Mouse (Mus musculus) kidney, embryonic 14.5 days (tissue): ENCODE data around the gene Sf3a3. TPM values are rescaled to one million over a fixed set of nuclear protein-coding genes. Genes with fewer than 3 reads are reported as not detected.

Experiments
- ATAC-seq: fragments of 200-750 bp; cut with Nextera tagmentation; 2 replicates; pipeline ENCODE4 v1.8.0; 2017; ENCODE audit warnings: moderate number of reproducible peaks, mild to moderate bottlenecking, moderate TSS enrichment, moderate library complexity; ENCODE audit not compliant: low FRiP score, low TSS enrichment
- H3K27ac ChIP-seq: fragments of 300-500 bp; sonication (generic); 2 replicates; pipeline ENCODE4 v1.5.1; 2014; ENCODE audit warnings: low read depth, mild to moderate bottlenecking, low read length, moderate library complexity, mixed read lengths
- H3K27me3 ChIP-seq: fragments of 300-500 bp; sonication (generic); 2 replicates; pipeline ENCODE4 v1.6.1; 2014; ENCODE audit warnings: mild to moderate bottlenecking, low read length; ENCODE audit not compliant: control insufficient read depth, insufficient read depth
- H3K36me3 ChIP-seq: fragments of 300-500 bp; sonication (generic); 2 replicates; pipeline ENCODE4 v1.6.1; 2014; ENCODE audit warnings: low read length, mixed read lengths; ENCODE audit not compliant: control insufficient read depth, insufficient read depth
- H3K4me1 ChIP-seq: fragments of 300-500 bp; sonication (generic); 2 replicates; pipeline ENCODE4 v1.6.1; 2014; ENCODE audit warnings: low read length, mixed read lengths; ENCODE audit not compliant: control insufficient read depth, insufficient read depth
- H3K4me2 ChIP-seq: fragments of 300-500 bp; sonication (generic); replicated peaks from 2 replicates; pipeline ENCODE4 v1.6.1; 2014; ENCODE audit warnings: low read depth, mild to moderate bottlenecking, low read length
- H3K4me3 ChIP-seq: fragments of 300-500 bp; sonication (generic); 2 replicates; pipeline ENCODE4 v1.5.1; 2014; ENCODE audit warnings: mild to moderate bottlenecking, low read length
- H3K9ac ChIP-seq: fragments of 300-500 bp; sonication (generic); 2 replicates; pipeline ENCODE4 v1.6.1; 2014; ENCODE audit warnings: low read depth, mild to moderate bottlenecking, low read length, moderate library complexity
- H3K9me3 ChIP-seq: fragments of 300-500 bp; sonication (generic); 2 replicates; pipeline ENCODE4 v1.6.1; 2016; ENCODE audit warnings: low read length; ENCODE audit not compliant: control insufficient read depth
- WGBS: fragments of 180-500 bp; shearing (Covaris S2); extraction: QIAGEN DNeasy Blood & Tissue Kit; methylation state at CpG from one replicate; pipeline ENCODE4 v1.1.7; 2014; 5-methylcytosine and 5-hydroxymethylcytosine counted together
- polyA plus RNA-seq: library from polyadenylated mRNA; unstranded; fragments of >200 nt; fragmentation: Nextera tagmentation; extraction: Ambion mirVana; gene quantifications from 2 replicates; pipeline ENCODE4 v1.2.1, GENCODE M21; 2014

The Sf3a3 gene
- polyA plus RNA-seq, 1 experiment from 2014 or later, result 183 TPM

- Histone ChIP-seq H3K4me2 (no peak overlapping the region), H3K27ac (no peak overlapping the region), H3K4me1 (no peaks in the 10 kb centered on the region), H3K36me3 (no peaks in the 10 kb centered on the region), H3K9me3 (no peaks in the 10 kb centered on the region), H3K27me3 (no peaks in the 10 kb centered on the region), H3K4me3 (no peak overlapping the region), H3K9ac (no peak overlapping the region)
- ATAC-seq, result no peak
- WGBS, result 84% methylated on average over 7 of the region's 7 CpGs
Measured at GRCm38 (mm10) chr4:124746577-124746976, 32.0 kb downstream of the Sf3a3 start.

- no peak overlapping the region for H3K4me2 ChIP-seq
- WGBS, result 59% methylated on average over 4 of the region's 4 CpGs
- no peak overlapping the region for H3K27ac ChIP-seq
- no peaks in the 10 kb centered on the region for H3K9me3 ChIP-seq
- no peak overlapping the region for H3K9ac ChIP-seq
- no peaks in the 10 kb centered on the region for H3K36me3 ChIP-seq
- ATAC-seq, result no peak
- H3K27me3 ChIP-seq, result no peaks in the 10 kb centered on the region
- H3K4me1 ChIP-seq, result peaks cover 10% of the 10 kb centered on the region
- no peak overlapping the region for H3K4me3 ChIP-seq
Measured at GRCm38 (mm10) chr4:124747851-124748250, 33.3 kb downstream of the Sf3a3 start.

GRCm38 (mm10) chr4:124751300-124752250 is 37.0 kb downstream of the Sf3a3 start:
- H3K4me3 ChIP-seq, result peak overlapping the region; percentile 83
- peak overlapping the region; percentile 72 for H3K9ac ChIP-seq
- H3K36me3 ChIP-seq, result no peaks in the 10 kb centered on the region
- H3K27me3 ChIP-seq, result no peaks in the 10 kb centered on the region
- no peak overlapping the region for H3K27ac ChIP-seq
- under 1% methylated on average over 74 of the region's 75 CpGs for WGBS
- peak; percentile 99 for ATAC-seq
- peak overlapping the region; percentile 97 for H3K4me2 ChIP-seq
- H3K9me3 ChIP-seq, result no peaks in the 10 kb centered on the region
- H3K4me1 ChIP-seq, result peaks cover 10% of the 10 kb centered on the region

- Histone ChIP-seq H3K27me3 (no peaks in the 10 kb centered on the region), H3K36me3 (no peaks in the 10 kb centered on the region), H3K4me1 (peaks cover 10% of the 10 kb centered on the region), H3K4me2 (peak overlapping the region; percentile 97), H3K27ac (no peak overlapping the region), H3K9ac (peak overlapping the region; percentile 72), H3K9me3 (no peaks in the 10 kb centered on the region), H3K4me3 (peak overlapping the region; percentile 83)
- ATAC-seq, result no peak
- WGBS, result 15% methylated on average over 14 of the region's 15 CpGs
Measured at GRCm38 (mm10) chr4:124752281-124753199, 38.0 kb downstream of the Sf3a3 start.

GRCm38 (mm10) chr4:124755526-124755925 is 41.0 kb downstream of the Sf3a3 start:
- H3K27me3 ChIP-seq, result no peaks in the 10 kb centered on the region
- 66% methylated on average over 7 of the region's 7 CpGs for WGBS
- no peak overlapping the region for H3K9ac ChIP-seq
- H3K9me3 ChIP-seq, result no peaks in the 10 kb centered on the region
- no peak overlapping the region for H3K4me3 ChIP-seq
- peaks cover 18% of the 10 kb centered on the region for H3K4me1 ChIP-seq
- no peak overlapping the region for H3K27ac ChIP-seq
- H3K36me3 ChIP-seq, result no peaks in the 10 kb centered on the region
- no peak for ATAC-seq
- H3K4me2 ChIP-seq, result no peak overlapping the region

- Histone ChIP-seq H3K27ac (peak overlapping the region; percentile 44; the same call in 1 of the 2 replicates), H3K4me3 (no peak overlapping the region), H3K36me3 (no peaks in the 10 kb centered on the region), H3K27me3 (no peaks in the 10 kb centered on the region), H3K9me3 (no peaks in the 10 kb centered on the region), H3K9ac (no peak overlapping the region), H3K4me2 (no peak overlapping the region), H3K4me1 (peaks cover 8% of the 10 kb centered on the region; the same call in 1 of the 2 replicates)
- ATAC-seq, result peak; percentile 64
- 57% methylated on average over 7 of the region's 7 CpGs for WGBS
Measured at GRCm38 (mm10) chr4:124759305-124759811, 44.8 kb downstream of the Sf3a3 start.

- Histone ChIP-seq H3K4me3 (no peak overlapping the region), H3K27ac (no peak overlapping the region), H3K4me2 (no peak overlapping the region), H3K9ac (no peak overlapping the region), H3K9me3 (no peaks in the 10 kb centered on the region), H3K4me1 (peaks cover 8% of the 10 kb centered on the region; the same call in 1 of the 2 replicates), H3K27me3 (no peaks in the 10 kb centered on the region), H3K36me3 (no peaks in the 10 kb centered on the region)
- 65% methylated on average over 1 of the region's 1 CpGs for WGBS
- ATAC-seq, result no peak
Measured at GRCm38 (mm10) chr4:124761201-124761600, 46.6 kb downstream of the Sf3a3 start.

GRCm38 (mm10) chr4:124762858-124763452 is 48.4 kb downstream of the Sf3a3 start:
- H3K9ac ChIP-seq, result no peak overlapping the region
- 86% methylated on average over 6 of the region's 6 CpGs for WGBS
- H3K4me1 ChIP-seq, result peaks cover 8% of the 10 kb centered on the region; the same call in 1 of the 2 replicates
- no peak overlapping the region for H3K4me2 ChIP-seq
- no peak overlapping the region for H3K4me3 ChIP-seq
- no peak for ATAC-seq
- no peaks in the 10 kb centered on the region for H3K9me3 ChIP-seq
- no peaks in the 10 kb centered on the region for H3K36me3 ChIP-seq
- H3K27me3 ChIP-seq, result no peaks in the 10 kb centered on the region
- H3K27ac ChIP-seq, result no peak overlapping the region
